Mouse (Mus musculus) stomach, postnatal 0 days (tissue): ENCODE data around the gene Dock1.

Source experiments
- CTCF ChIP-seq: IDR thresholded peaks from 2 replicates; pipeline ENCODE4 v1.5.1; 2016; ENCODE audit warnings: antibody characterized with exemption, low read depth, mild to moderate bottlenecking, moderate library complexity
- EP300 ChIP-seq: optimal IDR thresholded peaks from 2 replicates; pipeline ENCODE3; 2016; ENCODE audit warnings: antibody characterized with exemption

GRCm38 (mm10) chr7:134990244-134990643, 319.8 kb downstream of the Dock1 start:
- no peak for TF ChIP-seq EP300
- no peak for TF ChIP-seq CTCF
